Mouse (Mus musculus): ENCODE data around the gene Olfr136. TPM values are rescaled to one million over a fixed set of nuclear protein-coding genes. Genes with fewer than 3 reads are reported as not detected.

Olfr136 gene
- polyA plus RNA-seq (2012; rRNA removed): not detected in 2 replicates

GRCm38 (mm10) chr17:38329531-38329930 is at the start of gene Olfr136:
Gene Olfr136 (plus strand): TSS chr17:38329831.

GRCm38 (mm10) chr17:38307470-38307869 is 22.2 kb upstream of the Olfr136 start, which contains the start of gene Olfr137:
Gene Olfr137 (minus strand): TSS chr17:38307570.

Other genes with a start within 250 kb of the Olfr136 start
- gene Olfr131, start 241.1 kb upstream of the Olfr136 start, polyA plus RNA-seq (2012; rRNA removed): not detected in 2 replicates
- gene Olfr132, start 195.3 kb upstream of the Olfr136 start, polyA plus RNA-seq (2012; rRNA removed): not detected in 2 replicates
- not detected in 2 replicates for gene Olfr133, start 184.6 kb upstream of the Olfr136 start, polyA plus RNA-seq (2012; rRNA removed)
- gene Olfr134, start 158.4 kb upstream of the Olfr136 start, polyA plus RNA-seq (2012; rRNA removed): not detected in 2 replicates
- gene Olfr135, start 125.5 kb upstream of the Olfr136 start, polyA plus RNA-seq (2012; rRNA removed): not detected in 2 replicates
- gene Olfr138, start 68.8 kb upstream of the Olfr136 start, polyA plus RNA-seq (2012; rRNA removed): not detected in 2 replicates
- gene Olfr137, start 22.3 kb upstream of the Olfr136 start, polyA plus RNA-seq (2012; rRNA removed): not detected in 2 replicates
- not detected in 2 replicates for gene Esp36, start 90.4 kb downstream of the Olfr136 start, polyA plus RNA-seq (2012; rRNA removed)
- not detected in 2 replicates for gene Esp34, start 224.4 kb downstream of the Olfr136 start, polyA plus RNA-seq (2012; rRNA removed)

Measured in stomach, adult 2 months (tissue).